Mouse (Mus musculus) megakaryocyte progenitor cell, adult 5-6 weeks (primary cell): ENCODE measurements around the gene Timp2. TPM values are rescaled to one million over a fixed set of nuclear protein-coding genes. Genes with fewer than 3 reads are reported as not detected.
A peak's percentile ranks its signal among the peaks of the same experiment; 100 is the strongest.

Experiments used
- ATAC-seq: replicated peaks from 2 replicates; pipeline ENCODE4 v1.8.0; 2016; ENCODE audit warnings: mild to moderate bottlenecking, moderate TSS enrichment, inconsistent platforms; ENCODE audit not compliant: poor library complexity
- total RNA-seq, 2 experiments: library from RNA; stranded (forward) in 1 of 2; stranded (reverse) in 1 of 2; fragments of 157-497, 149-512 nt in 1 of 2; fragments of 200-1000 nt in 1 of 2; gene quantifications; 2 replicates each; pipeline versions ENCODE4 v1.2.3 to v1.2.4; 2015 to 2017

Gene Timp2
- total RNA-seq, 2 experiments from 2014 or later = 9.5 to 9.7 TPM

DNA sequence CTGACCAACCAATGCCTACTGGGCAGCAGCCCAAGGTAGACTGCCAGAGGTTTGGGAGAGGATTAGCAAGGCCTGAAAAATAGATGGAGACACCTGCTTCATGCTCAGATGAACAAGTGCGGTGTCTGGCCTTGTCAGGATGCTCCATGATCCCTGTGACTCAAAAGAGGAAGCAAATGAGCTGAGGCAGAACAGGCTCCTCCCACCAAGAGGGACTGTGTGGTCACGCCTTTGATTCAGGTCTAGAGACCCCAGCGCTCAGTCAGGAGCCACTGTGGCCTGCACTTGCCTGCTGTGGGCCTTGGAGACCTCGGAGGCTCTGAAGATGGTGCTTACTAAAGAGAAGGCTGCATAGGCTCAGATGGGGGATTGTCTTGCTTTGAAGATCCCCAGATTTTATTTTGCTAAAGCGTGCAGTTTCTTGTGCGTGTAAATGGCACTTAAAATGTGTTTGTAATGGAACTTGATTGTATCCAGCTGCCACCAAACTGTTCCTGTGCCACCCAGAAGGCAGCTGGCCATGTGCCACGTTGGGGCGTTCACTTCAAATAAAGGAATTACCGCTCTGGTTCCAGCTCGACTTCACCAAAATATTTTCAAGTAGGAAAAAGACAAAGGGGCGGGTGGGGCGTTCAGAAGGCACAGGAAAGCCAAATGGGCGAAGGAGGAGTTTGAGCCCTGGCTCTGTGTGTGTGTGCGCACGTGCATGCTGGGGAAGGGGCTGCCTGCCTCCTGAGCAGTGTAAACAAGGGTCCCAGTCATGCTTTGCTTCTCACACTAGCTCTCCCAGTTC is 101.2 kb downstream of the Timp2 start:
- ATAC-seq = peak; percentile 81

DNA sequence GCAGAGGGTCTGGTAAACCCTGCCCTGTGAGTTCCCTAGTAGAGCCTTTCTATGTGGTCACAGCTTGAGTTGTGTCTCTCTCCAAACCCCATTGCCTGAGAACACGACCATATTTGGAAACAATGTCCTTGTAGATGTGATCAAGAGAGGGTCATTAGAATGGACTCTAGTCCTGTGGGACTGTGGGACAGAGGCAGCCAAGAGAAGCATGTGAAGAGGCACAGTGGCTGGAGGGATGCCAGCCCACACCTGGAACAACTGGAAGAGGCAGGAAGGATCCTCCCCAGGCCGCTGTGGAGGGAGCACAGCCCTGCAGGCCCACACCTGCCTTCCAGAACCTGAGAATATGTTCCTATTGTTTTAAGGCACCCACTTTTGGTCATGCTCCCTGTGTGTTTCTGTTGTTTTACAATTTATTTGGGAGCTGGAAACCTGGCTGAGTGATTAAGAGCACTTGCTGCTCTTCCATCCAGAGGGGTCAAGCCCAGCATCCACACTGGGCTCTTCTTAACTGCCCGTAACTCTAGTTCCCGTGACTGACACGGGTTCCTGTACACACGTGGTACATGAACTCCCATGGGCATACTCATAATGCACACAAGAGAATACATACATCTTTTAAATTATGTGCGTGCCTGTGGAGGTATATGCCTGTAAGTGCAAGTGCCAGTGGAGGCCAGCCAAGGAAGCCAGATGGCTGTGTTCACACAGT is 101.9 kb downstream of the Timp2 start:
- ATAC-seq = no peak

Other genes with a start within 250 kb of the Timp2 start
- gene Dnah17, start 225.1 kb downstream of the Timp2 start, total RNA-seq (2015) = 0.12 and 1.3 TPM in 2 replicates
- not detected in 2 replicates for gene Dnah17, start 225.1 kb downstream of the Timp2 start, total RNA-seq (2017)
- 12.3 and 15.1 TPM in 2 replicates for gene Cyth1, start 107.1 kb downstream of the Timp2 start, total RNA-seq (2015)
- 45.5 and 56.3 TPM in 2 replicates for gene Cyth1, start 107.1 kb downstream of the Timp2 start, total RNA-seq (2017)
- gene Usp36, start 65.5 kb downstream of the Timp2 start, total RNA-seq (2015) = 19.1 and 23.7 TPM in 2 replicates
- 11.7 and 14.1 TPM in 2 replicates for gene Usp36, start 65.5 kb downstream of the Timp2 start, total RNA-seq (2017)
- 0.22 TPM in 1 of 2 replicates, not detected in the other for gene Cep295nl, start 13.2 kb downstream of the Timp2 start, total RNA-seq (2015)
- gene Cep295nl, start 13.2 kb downstream of the Timp2 start, total RNA-seq (2017) = 0.54 TPM in 1 of 2 replicates, not detected in the other
- gene Lgals3bp, start 46.4 kb upstream of the Timp2 start, total RNA-seq (2015) = 92.3 and 118 TPM in 2 replicates
- gene Lgals3bp, start 46.4 kb upstream of the Timp2 start, total RNA-seq (2017) = 51.7 and 56.3 TPM in 2 replicates
- gene Cant1, start 63.3 kb upstream of the Timp2 start, total RNA-seq (2015) = 17.6 and 19.2 TPM in 2 replicates
- gene Cant1, start 63.3 kb upstream of the Timp2 start, total RNA-seq (2017) = 18.7 and 20.0 TPM in 2 replicates
- not detected in 2 replicates for gene C1qtnf1, start 72.5 kb upstream of the Timp2 start, total RNA-seq (2015)
- gene C1qtnf1, start 72.5 kb upstream of the Timp2 start, total RNA-seq (2017) = not detected in 2 replicates
- gene Engase, start 121.1 kb upstream of the Timp2 start, total RNA-seq (2015) = 0.89 and 1.2 TPM in 2 replicates
- gene Engase, start 121.1 kb upstream of the Timp2 start, total RNA-seq (2017) = 3.2 and 4.6 TPM in 2 replicates